In the genomic region with DNA sequence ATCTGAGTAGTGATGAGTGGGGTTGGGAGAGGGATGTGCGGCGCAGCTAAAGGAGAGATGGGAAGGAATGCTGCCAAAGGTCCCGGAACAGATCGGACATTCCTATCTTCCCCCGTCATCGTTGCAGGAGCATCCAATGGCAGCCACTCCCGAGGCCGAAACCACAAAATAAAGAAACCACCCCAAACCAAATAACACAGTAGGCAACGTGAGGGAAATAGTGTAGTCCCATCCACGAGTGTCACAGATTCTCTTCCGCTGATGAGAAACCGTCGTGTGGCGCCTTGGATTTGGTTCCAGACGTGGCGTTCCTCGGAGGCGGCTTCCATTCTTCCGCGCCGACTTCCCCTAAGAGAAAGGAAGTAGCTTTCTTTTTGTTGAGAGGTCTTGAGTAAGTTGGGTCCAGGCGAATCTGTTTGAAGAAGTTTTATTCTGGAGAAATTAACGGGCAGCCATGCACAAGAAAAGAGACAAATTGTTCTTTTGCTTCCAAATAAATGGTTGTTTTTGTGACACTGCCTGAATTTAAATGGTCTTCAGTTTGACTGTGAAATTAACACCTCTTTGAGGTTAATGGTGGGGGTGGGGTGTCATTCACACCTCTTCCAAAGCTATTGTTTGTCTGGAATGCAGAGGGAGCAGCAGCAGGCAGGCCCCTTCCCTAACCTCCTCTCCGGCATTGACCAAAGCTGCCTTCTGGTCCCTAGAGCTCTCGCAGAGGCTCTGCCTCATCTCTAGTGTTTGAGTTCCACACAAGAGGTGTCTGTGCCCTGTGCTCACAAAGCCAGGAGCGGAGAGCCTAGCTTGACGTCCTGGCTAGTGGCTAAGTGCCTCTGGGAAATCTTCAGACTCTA, we compare ENCODE assay signal across 8 mouse cellular contexts.
DNase-seq lines count a peak whose midpoint lies in the region; ATAC-seq lines count a peak whose summit lies in the region.

No protein-coding gene starts in this region.

- no peak for DNase-seq in kidney, postnatal 36 days
- peak; percentile 79 for DNase-seq in R1 (ENCODE audit: low read depth, low spot score)
- DNase-seq in gastrocnemius, postnatal 36 days = peak; percentile 8 to 17
- DNase-seq in cerebellum, adult 8-10 months = no peak
- no peak for DNase-seq in cerebellum, postnatal 4 days (ENCODE audit: low spot score in 2 of 2)

- 5% methylated on average over 27 of the region's 27 CpGs for WGBS in kidney, embryonic 15.5 days
- 5% methylated on average over 27 of the region's 27 CpGs for WGBS in limb, embryonic 12.5 days
- WGBS in neural tube, embryonic 12.5 days = 1% methylated on average over 27 of the region's 27 CpGs

- H3K36me3 ChIP-seq in kidney, embryonic 15.5 days = no peaks in the 10 kb centered on the region
- H3K36me3 ChIP-seq in limb, embryonic 12.5 days = no peaks in the 10 kb centered on the region
- no peaks in the 10 kb centered on the region for H3K36me3 ChIP-seq in neural tube, embryonic 12.5 days

- peaks cover 7% of the 10 kb centered on the region; the same call in 1 of the 2 replicates for H3K4me1 ChIP-seq in kidney, embryonic 15.5 days
- 0 out of 2 replicates have a peak, but pooled peaks cover 5% of the 10 kb centered on the region for H3K4me1 ChIP-seq in limb, embryonic 12.5 days (replicated peaks)
- peaks cover 3% of the 10 kb centered on the region; the same call in 1 of the 2 replicates for H3K4me1 ChIP-seq in neural tube, embryonic 12.5 days

- peak overlapping the region; percentile 56 for H3K4me2 ChIP-seq in kidney, embryonic 15.5 days
- H3K4me2 ChIP-seq in limb, embryonic 12.5 days = peak overlapping the region; percentile 47
- H3K4me2 ChIP-seq in neural tube, embryonic 12.5 days (replicated peaks) = peak overlapping the region; percentile 46

- H3K27me3 ChIP-seq in kidney, embryonic 15.5 days = peaks cover 49% of the 10 kb centered on the region
- peaks cover 48% of the 10 kb centered on the region for H3K27me3 ChIP-seq in limb, embryonic 12.5 days
- H3K27me3 ChIP-seq in neural tube, embryonic 12.5 days (replicated peaks) = peaks cover 36% of the 10 kb centered on the region

- intact Hi-C loops in gastrocnemius, postnatal 36 days (cut with DNase I) = no loop called here

- peak overlapping the region; percentile 36 for H3K4me3 ChIP-seq in kidney, embryonic 15.5 days (replicated peaks)
- peak overlapping the region; percentile 34 for H3K4me3 ChIP-seq in limb, embryonic 12.5 days (replicated peaks)
- peak overlapping the region; percentile 15; the same call in 1 of the 2 replicates for H3K4me3 ChIP-seq in neural tube, embryonic 12.5 days

- no peak overlapping the region for H3K9ac ChIP-seq in kidney, embryonic 15.5 days
- H3K9ac ChIP-seq in limb, embryonic 12.5 days (replicated peaks) = no peak overlapping the region
- H3K9ac ChIP-seq in neural tube, embryonic 12.5 days = no peak overlapping the region

- no peaks in the 10 kb centered on the region for H3K9me3 ChIP-seq in kidney, embryonic 15.5 days (replicated peaks)
- H3K9me3 ChIP-seq in limb, embryonic 12.5 days = no peaks in the 10 kb centered on the region
- no peaks in the 10 kb centered on the region for H3K9me3 ChIP-seq in neural tube, embryonic 12.5 days

- no peak overlapping the region for H3K27ac ChIP-seq in kidney, embryonic 15.5 days
- H3K27ac ChIP-seq in limb, embryonic 12.5 days = no peak overlapping the region
- H3K27ac ChIP-seq in neural tube, embryonic 12.5 days = no peak overlapping the region

- ATAC-seq in kidney, embryonic 15.5 days (replicated peaks; ENCODE audit: low FRiP score) = no peak
- ATAC-seq in limb, embryonic 12.5 days (ENCODE audit: insufficient number of reproducible peaks, insufficient read depth, low FRiP score, low TSS enrichment, low read depth) = no peak
- no peak for ATAC-seq in neural tube, embryonic 12.5 days (ENCODE audit: low FRiP score, low read depth)

Comparison
In these comparisons a context has a peak if more than half of its experiments do, and no peak if none do; other contexts are left out.
1. DNase-seq: peak in R1 (single experiment) and gastrocnemius, postnatal 36 days (2 of 2); none in kidney, postnatal 36 days (0 of 2), cerebellum, adult 8-10 months (single experiment) and cerebellum, postnatal 4 days (0 of 2).
2. Peak in every context shown above with its lines, with median percentiles within 50 percentile points of each other: H3K4me2 ChIP-seq and H3K4me3 ChIP-seq.